Comparison of ENCODE assay signal across 9 mouse cellular contexts in the genomic region with DNA sequence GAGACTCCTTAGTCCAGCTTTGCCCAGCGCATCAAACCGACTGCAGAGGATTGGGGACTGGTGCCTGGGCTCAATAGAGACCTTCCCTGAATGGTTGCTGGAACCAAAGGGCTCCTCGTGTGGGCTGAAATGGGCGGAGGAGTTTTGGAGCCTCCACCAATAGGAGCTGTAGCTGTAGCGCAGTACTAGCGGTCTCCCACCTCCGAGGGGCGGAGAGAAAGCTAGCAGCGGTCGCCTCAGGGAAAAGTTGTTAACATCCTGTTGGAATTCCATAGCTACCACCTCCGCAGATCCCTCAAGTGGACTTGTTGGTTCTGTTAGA. TPM values are rescaled to one million over a fixed set of nuclear protein-coding genes. Genes with fewer than 3 reads are reported as not detected.
A peak's percentile ranks its signal among the peaks of the same experiment; 100 is the strongest.
DNase-seq lines count a peak whose midpoint lies in the region; ATAC-seq lines count a peak whose summit lies in the region.
"Had no signal": no experiment of that assay in that cellular context is flagged by ENCODE, and none has a peak within 500 bp of the region (broad histone marks: within the 10 kb centered on the region; RNA-seq: fewer than 3 reads in every experiment).

A gene (minus strand): TSS at position 67 of the 322 bp plus-strand sequence.

- peak; percentile 7 for DNase-seq in adrenal gland, adult 2 months
- DNase-seq in adrenal gland, adult 18-20 months (ENCODE audit: low spot score in 2 of 2): no peak
- peak; percentile 7 for DNase-seq in ovary, postnatal 36 days (ENCODE audit: low spot score)
- DNase-seq in ovary, postnatal 14 days (ENCODE audit: low spot score): no peak
- DNase-seq in cerebellum, adult 9-10 months: no peak
- no peak for DNase-seq in thymus, postnatal 36 days

- peak within 1 kb of the TSS; percentile 34 for H3K4me3 ChIP-seq in intestine, embryonic 16.5 days (ENCODE audit: low read length)
- H3K4me3 ChIP-seq in midbrain, embryonic 13.5 days (replicated peaks): peak within 1 kb of the TSS; percentile 35
- H3K4me3 ChIP-seq: erythroblast, embryonic 14.5 days had no signal

- no peak within 1 kb of the TSS for H3K27ac ChIP-seq in intestine, embryonic 16.5 days (ENCODE audit: low read length)
- no peak within 1 kb of the TSS for H3K27ac ChIP-seq in midbrain, embryonic 13.5 days

- H3K4me1 ChIP-seq in intestine, embryonic 16.5 days (ENCODE audit: control insufficient read depth, insufficient read depth, low read length): peaks cover 8% of the 10 kb centered on the region
- peaks cover 15% of the 10 kb centered on the region for H3K4me1 ChIP-seq in midbrain, embryonic 13.5 days (replicated peaks)

- 3% methylated on average over 11 of the region's 11 CpGs for WGBS in intestine, embryonic 16.5 days
- 4% methylated on average over 11 of the region's 11 CpGs for WGBS in midbrain, embryonic 13.5 days

- H3K27me3 ChIP-seq in intestine, embryonic 16.5 days (replicated peaks; ENCODE audit: control insufficient read depth, insufficient read depth, low read length): peaks cover 16% of the 10 kb centered on the region
- peaks cover 44% of the 10 kb centered on the region for H3K27me3 ChIP-seq in midbrain, embryonic 13.5 days

- peak within 1 kb of the TSS; percentile 60 for H3K4me2 ChIP-seq in intestine, embryonic 16.5 days (ENCODE audit: low read depth, low read length)
- H3K4me2 ChIP-seq in midbrain, embryonic 13.5 days (replicated peaks): peak within 1 kb of the TSS; percentile 64

- no peaks in the 10 kb centered on the region for H3K9me3 ChIP-seq in intestine, embryonic 16.5 days (ENCODE audit: control insufficient read depth, low read length)
- H3K9me3 ChIP-seq in midbrain, embryonic 13.5 days: no peaks in the 10 kb centered on the region

- H3K9ac ChIP-seq in intestine, embryonic 16.5 days (ENCODE audit: low read depth, low read length): no peak within 1 kb of the TSS
- H3K9ac ChIP-seq in midbrain, embryonic 13.5 days (replicated peaks): no peak within 1 kb of the TSS

- ATAC-seq in intestine, embryonic 16.5 days: peak; percentile 79
- peak; percentile 91 for ATAC-seq in midbrain, embryonic 13.5 days

- H3K36me3 ChIP-seq in intestine, embryonic 16.5 days (ENCODE audit: control insufficient read depth, insufficient read depth, low read length): no peaks in the 10 kb centered on the region
- no peaks in the 10 kb centered on the region for H3K36me3 ChIP-seq in midbrain, embryonic 13.5 days

RNA-seq across cellular contexts. Expression of the gene that starts here (rescaled TPM):
- total RNA-seq in adrenal gland, adult 2 months (2021): not detected
- not detected in 2 replicates for polyA plus RNA-seq in adrenal gland, adult 2 months (2012; rRNA removed)
- not detected for total RNA-seq in adrenal gland, adult 18-20 months (2021)
- polyA plus RNA-seq in intestine, embryonic 16.5 days (2015; fragmentation: Nextera tagmentation; extraction: Ambion mirVana): 0.23 and 0.33 TPM in 2 replicates
- 0.30 and 0.42 TPM in 2 replicates for polyA plus RNA-seq in midbrain, embryonic 13.5 days (2015; fragmentation: Nextera tagmentation; extraction: Ambion mirVana)
- polyA plus RNA-seq: erythroblast, embryonic 14.5 days had no signal

Comparison
In these comparisons a context has a peak if more than half of its experiments do, and no peak if none do; other contexts are left out.
1. Peak in DNase-seq in adrenal gland, adult 2 months; RNA of the gene not detected or under 1 TPM.
2. Peak in ATAC-seq, H3K4me3 ChIP-seq and H3K4me2 ChIP-seq in intestine, embryonic 16.5 days; RNA of the gene not detected or under 1 TPM.
3. Peak in ATAC-seq, H3K4me3 ChIP-seq and H3K4me2 ChIP-seq in midbrain, embryonic 13.5 days; RNA of the gene not detected or under 1 TPM.